Mouse (Mus musculus) limb, embryonic 14.5 days (tissue): Measurements from ENCODE around the gene Gabarap. TPM values are rescaled to one million over a fixed set of nuclear protein-coding genes. Genes with fewer than 3 reads are reported as not detected.
A peak's percentile ranks its signal among the peaks of the same experiment; 100 is the strongest.

Experiments
- ATAC-seq: fragments of 200-750 bp; cut with Nextera tagmentation; 2 replicates; pipeline ENCODE4 v1.8.0; 2017; ENCODE audit warnings: low read depth, moderate number of reproducible peaks, moderate TSS enrichment; ENCODE audit not compliant: low FRiP score
- DNase-seq: peaks from one replicate; pipeline ENCODE4 v3.0.0-alpha.2; 2015; ENCODE audit warnings: low spot score
- H3K27ac ChIP-seq: fragments of 300-500 bp; sonication (generic); replicated peaks from 2 replicates; pipeline ENCODE4 v1.5.1; 2014; ENCODE audit warnings: low read depth, mild to moderate bottlenecking, low read length, moderate library complexity, mixed read lengths
- H3K27me3 ChIP-seq: fragments of 300-500 bp; sonication (generic); 2 replicates; pipeline ENCODE4 v1.6.1; 2014; ENCODE audit warnings: low read length, mixed read lengths; ENCODE audit not compliant: control insufficient read depth, insufficient read depth
- H3K36me3 ChIP-seq: fragments of 300-500 bp; sonication (generic); 2 replicates; pipeline ENCODE4 v1.6.1; 2014; ENCODE audit warnings: mild to moderate bottlenecking, low read length, moderate library complexity, mixed read lengths; ENCODE audit not compliant: control insufficient read depth, insufficient read depth
- H3K4me1 ChIP-seq: fragments of 300-500 bp; sonication (generic); 2 replicates; pipeline ENCODE4 v1.6.1; 2014; ENCODE audit warnings: antibody characterized with exemption, low read length, mixed read lengths; ENCODE audit not compliant: control insufficient read depth, insufficient read depth
- H3K4me2 ChIP-seq: fragments of 300-500 bp; sonication (generic); replicated peaks from 2 replicates; pipeline ENCODE4 v1.6.1; 2014; ENCODE audit warnings: low read depth, mild to moderate bottlenecking, low read length, moderate library complexity; ENCODE audit not compliant: severe bottlenecking
- H3K4me3 ChIP-seq: fragments of 300-500 bp; sonication (generic); replicated peaks from 2 replicates; pipeline ENCODE4 v1.5.1; 2014; ENCODE audit warnings: low read length
- H3K9ac ChIP-seq: fragments of 300-500 bp; sonication (generic); 2 replicates; pipeline ENCODE4 v1.6.1; 2014; ENCODE audit warnings: mild to moderate bottlenecking, low read depth, low read length, moderate library complexity; ENCODE audit not compliant: severe bottlenecking
- H3K9me3 ChIP-seq: fragments of 300-500 bp; sonication (generic); 2 replicates; pipeline ENCODE4 v1.6.1; 2016; ENCODE audit warnings: low read length; ENCODE audit not compliant: control insufficient read depth
- POLR2A ChIP-seq: fragments of 200-500 bp; IDR thresholded peaks from 2 replicates; pipeline ENCODE4 v1.8.0; 2012; ENCODE audit warnings: inconsistent platforms, mild to moderate bottlenecking, moderate library complexity, borderline replicate concordance; ENCODE audit not compliant: insufficient read depth, insufficient read length; ENCODE audit errors: extremely low read depth
- WGBS: fragments of 180-500 bp; shearing (Covaris S2); extraction: QIAGEN DNeasy Blood & Tissue Kit; methylation state at CpG from one replicate; pipeline ENCODE4 v1.1.7; 2014; 5-methylcytosine and 5-hydroxymethylcytosine counted together
- polyA plus RNA-seq, 2 experiments: library from polyadenylated mRNA; depleted of rRNA in 1 of 2; stranded (reverse) in 1 of 2; unstranded in 1 of 2; fragments of >200 nt; fragmentation: Nextera tagmentation in 1 of 2; extraction: Ambion mirVana in 1 of 2; gene quantifications; 2 replicates each; pipeline versions ENCODE4 v1.2.1 to v1.2.3; 2012 to 2014

The Gabarap gene
- polyA plus RNA-seq, 2 experiments: 431 to 574 TPM

DNA sequence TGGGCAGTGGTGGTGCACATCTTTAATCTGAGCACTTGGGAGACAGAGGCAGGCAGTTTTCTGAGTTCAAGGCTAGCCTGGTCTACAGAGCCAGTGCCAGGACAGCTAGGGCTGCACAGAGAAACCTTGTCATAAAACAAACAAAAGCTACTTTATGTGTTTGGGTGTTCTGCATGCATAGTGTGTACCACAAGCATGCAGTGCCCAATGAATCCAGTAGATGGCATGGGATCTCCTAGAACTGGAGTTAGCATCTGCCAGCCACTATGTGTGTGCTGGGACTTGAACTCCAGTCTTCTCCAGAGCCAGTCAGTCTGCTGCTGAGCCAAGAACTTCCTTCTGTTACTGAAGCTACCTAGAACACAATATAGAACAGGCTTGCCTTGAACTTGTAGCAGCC is 10.9 kb downstream of the Gabarap start:
- Histone ChIP-seq H3K27me3 (no peaks in the 10 kb centered on the region), H3K27ac (no peak overlapping the region), H3K9me3 (no peaks in the 10 kb centered on the region), H3K4me3 (peak overlapping the region; percentile 80), H3K4me2 (peak overlapping the region; percentile 96), H3K36me3 (peaks cover 51% of the 10 kb centered on the region), H3K9ac (0 out of 2 replicates have a peak overlapping the region, but pooled peaks have one; percentile 82), H3K4me1 (peaks cover 25% of the 10 kb centered on the region)
- ATAC-seq (no peak), DNase-seq (no peak)
- TF ChIP-seq POLR2A: no peak

DNA sequence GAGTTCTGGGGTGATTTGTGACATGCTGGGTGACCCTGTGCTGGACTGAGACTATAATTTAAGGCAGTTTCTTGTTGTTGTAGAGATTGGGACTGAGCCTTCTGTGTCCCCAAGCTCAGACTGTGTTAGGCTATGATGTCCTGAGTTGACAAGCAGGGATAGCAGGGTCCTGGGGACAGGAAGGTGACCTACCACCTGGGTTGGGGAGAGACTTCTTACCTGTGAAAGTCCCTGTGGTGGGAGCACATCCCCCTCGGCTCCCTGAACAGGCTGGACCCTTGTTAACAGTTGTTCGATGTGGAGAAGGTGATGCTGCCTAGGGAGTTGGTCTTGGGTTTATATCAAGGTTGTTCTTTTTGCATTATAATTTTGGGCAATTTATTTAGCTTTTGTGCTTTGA is 11.5 kb downstream of the Gabarap start:
- ATAC-seq: no peak
- Histone ChIP-seq H3K4me1 (peaks cover 22% of the 10 kb centered on the region), H3K4me3 (peak overlapping the region; percentile 80)

DNA sequence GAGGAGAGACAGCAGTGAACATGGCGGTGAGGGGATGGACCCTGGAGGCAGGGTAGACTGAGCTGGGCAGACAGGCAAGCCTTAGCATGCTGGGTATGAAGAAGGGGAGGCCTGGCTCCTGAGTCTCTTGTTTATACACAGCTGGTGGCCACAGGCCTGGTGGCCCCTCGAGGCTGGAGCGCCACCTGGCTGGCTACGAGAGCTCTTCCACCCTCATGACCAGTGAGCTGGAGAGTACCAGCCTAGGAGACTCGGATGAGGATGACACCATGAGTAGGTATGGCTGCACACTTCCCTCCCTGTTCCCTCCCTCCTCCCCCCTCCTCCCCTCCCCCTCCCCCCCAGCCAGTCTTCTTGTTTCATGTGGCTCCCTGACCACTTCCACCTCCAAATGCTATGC is 14.6 kb downstream of the Gabarap start:
- peaks cover 60% of the 10 kb centered on the region for H3K36me3 ChIP-seq
- 60% methylated on average over 5 of the region's 5 CpGs for WGBS
- no peaks in the 10 kb centered on the region for H3K9me3 ChIP-seq
- no peak for TF ChIP-seq POLR2A
- ATAC-seq: no peak
- no peaks in the 10 kb centered on the region for H3K27me3 ChIP-seq
- H3K4me1 ChIP-seq: peaks cover 18% of the 10 kb centered on the region
- H3K27ac ChIP-seq: no peak overlapping the region
- H3K9ac ChIP-seq: no peak overlapping the region
- DNase-seq: no peak
- H3K4me3 ChIP-seq: no peak overlapping the region
- no peak overlapping the region for H3K4me2 ChIP-seq

More for the DNA sequence above, 11.5 kb downstream of the Gabarap start:
- no peak overlapping the region for H3K9ac ChIP-seq
- TF ChIP-seq POLR2A: no peak
- H3K4me2 ChIP-seq: peak overlapping the region; percentile 96
- H3K27ac ChIP-seq: no peak overlapping the region
- peaks cover 55% of the 10 kb centered on the region for H3K36me3 ChIP-seq
- no peak for DNase-seq
- no peaks in the 10 kb centered on the region for H3K9me3 ChIP-seq
- H3K27me3 ChIP-seq: no peaks in the 10 kb centered on the region
- WGBS: 89% methylated on average over 2 of the region's 2 CpGs

DNA sequence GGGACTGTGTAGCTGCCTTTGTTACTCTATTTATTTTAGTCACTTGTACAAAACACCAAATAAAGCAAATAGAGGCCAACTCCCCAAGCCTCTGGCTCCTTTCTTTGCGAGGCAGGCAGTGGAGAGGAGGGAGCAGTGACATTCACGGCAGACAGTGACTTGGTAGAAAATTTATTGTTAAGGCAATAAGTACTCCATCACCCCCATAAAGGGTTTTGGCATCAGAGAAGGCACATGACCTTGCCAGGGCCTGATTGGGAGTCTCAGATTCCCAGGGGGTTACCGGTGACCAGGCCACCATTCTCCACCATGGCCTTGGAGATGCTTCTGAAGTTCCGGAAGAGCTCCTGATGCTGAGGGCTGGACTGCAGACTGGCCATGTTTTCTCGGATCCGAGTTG is 19.1 kb downstream of the Gabarap start:
- Histone ChIP-seq H3K4me2 (no peak overlapping the region), H3K4me3 (no peak overlapping the region), H3K36me3 (peaks cover 89% of the 10 kb centered on the region), H3K27ac (no peak overlapping the region), H3K27me3 (no peaks in the 10 kb centered on the region), H3K9ac (no peak overlapping the region), H3K9me3 (no peaks in the 10 kb centered on the region), H3K4me1 (peaks cover 10% of the 10 kb centered on the region)
- ATAC-seq (no peak), DNase-seq (no peak)
- TF ChIP-seq POLR2A: no peak
- WGBS: 84% methylated on average over 6 of the region's 6 CpGs

DNA sequence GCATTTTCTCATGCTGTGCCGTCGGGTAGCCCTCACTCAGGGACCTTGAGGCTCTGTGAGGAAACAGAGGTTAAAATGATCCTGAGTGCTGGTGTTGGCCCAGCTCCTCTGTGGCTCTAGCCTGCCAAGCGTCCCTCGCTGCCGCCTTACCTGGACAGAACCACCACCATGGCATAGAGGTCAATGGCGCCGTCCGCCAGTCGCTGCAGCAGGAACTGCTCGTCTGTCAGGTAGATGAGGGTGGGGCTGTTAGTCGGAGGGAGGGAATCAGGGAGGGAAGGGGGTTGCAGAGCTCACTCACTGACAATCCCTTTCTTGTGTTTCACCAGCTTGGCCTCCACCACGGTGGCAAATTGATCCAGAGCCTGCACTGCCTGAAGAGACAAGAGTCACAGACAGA is 19.6 kb downstream of the Gabarap start:
- WGBS: 90% methylated on average over 12 of the region's 12 CpGs
- Histone ChIP-seq H3K4me1 (peaks cover 10% of the 10 kb centered on the region), H3K4me2 (no peak overlapping the region), H3K4me3 (no peak overlapping the region), H3K9me3 (no peaks in the 10 kb centered on the region), H3K27ac (no peak overlapping the region), H3K36me3 (peaks cover 83% of the 10 kb centered on the region), H3K9ac (no peak overlapping the region), H3K27me3 (no peaks in the 10 kb centered on the region)
- ATAC-seq (no peak), DNase-seq (no peak)
- no peak for TF ChIP-seq POLR2A

DNA sequence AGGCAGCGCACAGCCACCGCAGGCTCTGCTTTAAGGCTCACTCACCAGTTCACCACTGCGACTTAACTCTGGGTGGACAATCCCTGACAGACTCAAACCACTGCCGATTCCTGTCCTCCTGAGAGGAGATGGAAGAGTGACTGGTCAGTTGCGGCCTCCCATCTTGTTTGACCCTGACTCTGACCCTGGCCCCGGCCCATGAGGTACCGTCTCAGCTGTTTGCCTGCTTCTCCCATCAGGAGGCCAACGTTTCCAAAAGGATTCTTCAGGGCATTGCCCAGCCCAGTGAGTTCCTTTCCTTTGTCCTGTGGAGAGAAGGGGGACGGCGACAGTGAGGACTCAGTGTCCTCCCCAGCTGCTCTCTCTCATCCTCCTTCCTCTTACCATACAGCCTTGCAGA is 20.0 kb downstream of the Gabarap start:
- 88% methylated on average over 10 of the region's 10 CpGs for WGBS
- Histone ChIP-seq H3K27ac (no peak overlapping the region), H3K4me2 (no peak overlapping the region), H3K9me3 (no peaks in the 10 kb centered on the region), H3K4me3 (no peak overlapping the region), H3K27me3 (no peaks in the 10 kb centered on the region), H3K36me3 (peaks cover 79% of the 10 kb centered on the region), H3K4me1 (peaks cover 10% of the 10 kb centered on the region), H3K9ac (no peak overlapping the region)
- no peak for ATAC-seq
- no peak for DNase-seq
- TF ChIP-seq POLR2A: no peak
